Mouse (Mus musculus) limb, embryonic 13.5 days (tissue): Measurements from ENCODE around the gene Aif1. TPM values are rescaled to one million over a fixed set of nuclear protein-coding genes. Genes with fewer than 3 reads are reported as not detected.

Source experiments
- ATAC-seq: fragments of 200-750 bp; cut with Nextera tagmentation; 2 replicates; pipeline ENCODE4 v1.8.0; 2017; ENCODE audit warnings: low read depth, moderate number of reproducible peaks, moderate TSS enrichment; ENCODE audit not compliant: low FRiP score
- H3K27ac ChIP-seq: fragments of 300-500 bp; sonication (generic); 2 replicates; pipeline ENCODE4 v1.5.1; 2015; ENCODE audit warnings: inconsistent platforms, mild to moderate bottlenecking, moderate library complexity
- H3K27me3 ChIP-seq: fragments of 300-500 bp; sonication (generic); 2 replicates; pipeline ENCODE4 v1.6.1; 2015; ENCODE audit warnings: mild to moderate bottlenecking, inconsistent platforms
- H3K36me3 ChIP-seq: fragments of 300-500 bp; sonication (generic); 2 replicates; pipeline ENCODE4 v1.6.1; 2015; ENCODE audit warnings: inconsistent platforms, mild to moderate bottlenecking, moderate library complexity
- H3K4me1 ChIP-seq: fragments of 300-500 bp; sonication (generic); 2 replicates; pipeline ENCODE4 v1.6.1; 2015; ENCODE audit warnings: inconsistent platforms
- H3K4me2 ChIP-seq: fragments of 300-500 bp; sonication (generic); replicated peaks from 2 replicates; pipeline ENCODE4 v1.6.1; 2015; ENCODE audit warnings: inconsistent platforms, mild to moderate bottlenecking, moderate library complexity
- H3K4me3 ChIP-seq: fragments of 300-500 bp; sonication (generic); 2 replicates; pipeline ENCODE4 v1.5.1; 2015; ENCODE audit warnings: moderate library complexity, mild to moderate bottlenecking, inconsistent platforms
- H3K9ac ChIP-seq: fragments of 300-500 bp; sonication (generic); 2 replicates; pipeline ENCODE4 v1.6.1; 2015; ENCODE audit warnings: mild to moderate bottlenecking, inconsistent platforms
- H3K9me3 ChIP-seq: fragments of 300-500 bp; sonication (generic); 2 replicates; pipeline ENCODE4 v1.6.1; 2016; ENCODE audit warnings: inconsistent platforms
- WGBS: fragments of 180-500 bp; shearing (Covaris S2); methylation state at CpG from one replicate; pipeline ENCODE4 v1.1.7; 2015; 5-methylcytosine and 5-hydroxymethylcytosine counted together
- polyA plus RNA-seq: library from polyadenylated mRNA; unstranded; fragments of >200 nt; fragmentation: Nextera tagmentation; extraction: Ambion mirVana; gene quantifications from 2 replicates; pipeline ENCODE4 v1.2.1, GENCODE M21; 2015

Aif1 gene
- polyA plus RNA-seq, 1 experiment from 2014 or later = 9.0 TPM

DNA sequence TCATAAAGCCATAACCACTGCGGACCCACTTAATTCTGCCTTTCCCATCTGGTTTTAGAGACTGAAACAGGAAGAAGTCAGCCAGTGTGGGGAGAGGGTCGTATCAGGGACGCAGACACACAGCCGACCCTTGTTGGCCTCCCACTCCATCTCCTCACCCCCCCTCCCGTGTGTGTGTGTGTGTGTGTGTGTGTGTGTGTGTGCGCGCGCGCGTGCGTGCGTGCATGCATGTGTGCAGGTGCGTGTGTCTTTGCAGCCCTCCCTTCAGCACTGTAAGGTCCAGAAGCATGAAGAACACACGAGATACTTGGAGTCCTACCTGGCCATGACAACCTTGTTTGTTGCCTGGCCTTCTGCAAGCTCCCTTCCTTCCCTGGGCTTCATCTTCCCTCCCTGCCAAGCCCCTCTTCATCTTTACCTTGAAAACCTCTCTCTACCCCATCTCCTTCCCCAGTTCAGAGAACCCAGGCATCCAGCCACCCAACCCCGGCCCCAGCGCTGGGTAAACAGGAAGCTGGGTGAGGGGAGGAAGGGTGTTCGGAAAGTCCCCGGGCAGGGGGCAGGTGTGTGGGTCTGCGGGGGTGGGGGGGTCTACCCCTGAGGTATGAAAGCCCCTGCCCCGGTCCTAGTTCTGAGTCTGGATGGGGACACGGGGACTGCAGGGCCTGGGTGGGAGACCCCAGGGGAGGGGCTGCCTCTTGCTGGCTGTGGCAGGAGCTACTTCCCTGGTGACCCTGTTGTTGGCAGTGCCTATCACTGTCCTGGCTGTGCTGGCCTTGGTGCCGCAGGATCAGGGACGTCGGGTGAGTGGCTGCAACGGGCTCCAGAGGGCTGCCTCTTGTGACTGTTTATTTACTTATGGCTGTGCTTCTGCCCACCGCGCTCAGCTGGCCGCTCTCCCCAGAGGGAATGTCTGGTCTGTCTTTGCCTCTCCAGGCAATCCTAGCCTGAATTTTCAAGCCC lies 18.3 kb upstream of the Aif1 start, which contains the start of gene Ltb:
Gene Ltb (plus strand): TSS at position 559 of the 963 bp plus-strand sequence.
- H3K9me3 ChIP-seq = no peaks in the 10 kb centered on the region
- H3K36me3 ChIP-seq = no peaks in the 10 kb centered on the region
- 50% methylated on average over 24 of the region's 28 CpGs for WGBS
- no peak within 1 kb of the TSS for H3K27ac ChIP-seq
- H3K4me3 ChIP-seq = peak within 1 kb of the TSS; percentile 47
- H3K4me2 ChIP-seq = peak within 1 kb of the TSS; percentile 79
- peaks cover 55% of the 10 kb centered on the region for H3K27me3 ChIP-seq
- ATAC-seq = no peak
- peak within 1 kb of the TSS; percentile 43; the same call in 1 of the 2 replicates for H3K9ac ChIP-seq
- H3K4me1 ChIP-seq = peaks cover 15% of the 10 kb centered on the region

DNA sequence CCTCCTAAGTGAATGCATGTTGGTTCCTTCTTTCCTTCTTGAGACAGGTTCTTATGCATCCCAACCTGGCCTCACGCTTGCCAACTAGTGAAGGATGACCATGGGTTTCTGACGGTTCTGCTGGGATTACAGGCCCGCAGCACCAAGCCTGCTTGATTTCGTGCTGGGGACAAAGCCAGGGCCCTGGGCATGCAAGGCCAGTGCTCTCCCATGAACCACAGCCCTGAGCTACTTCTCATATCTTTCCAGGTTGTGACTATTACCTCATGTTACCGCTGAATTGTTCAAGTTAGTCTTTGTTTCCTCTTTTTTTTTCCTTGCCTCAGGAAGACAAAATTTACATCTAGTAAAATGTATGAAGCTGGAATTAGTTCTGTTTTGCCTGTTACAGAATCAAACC lies 17.1 kb upstream of the Aif1 start:
- Histone ChIP-seq H3K27me3 (peaks cover 44% of the 10 kb centered on the region), H3K9me3 (no peaks in the 10 kb centered on the region), H3K4me2 (no peak overlapping the region), H3K27ac (no peak overlapping the region), H3K36me3 (no peaks in the 10 kb centered on the region), H3K9ac (no peak overlapping the region), H3K4me3 (no peak overlapping the region), H3K4me1 (peaks cover 15% of the 10 kb centered on the region)
- 84% methylated on average over 5 of the region's 5 CpGs for WGBS
- ATAC-seq = no peak

DNA sequence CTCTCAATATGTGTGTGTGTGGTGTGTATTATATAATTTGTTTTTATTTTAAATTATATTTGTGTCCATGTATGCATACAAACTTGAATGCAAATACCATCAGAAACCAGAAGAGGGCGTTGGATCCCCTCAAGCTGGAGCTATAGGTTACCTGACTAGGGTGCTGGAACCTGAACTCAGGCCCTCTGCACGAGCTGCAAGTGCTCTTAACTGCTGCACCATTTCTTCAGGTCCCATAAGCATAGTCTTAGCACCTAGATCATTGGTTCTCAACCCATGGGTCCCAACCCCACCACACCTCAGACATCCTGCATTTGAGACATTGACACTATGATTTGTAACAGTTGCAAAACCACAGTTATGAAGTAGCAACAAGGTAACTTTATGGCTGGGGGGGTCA lies 15.9 kb upstream of the Aif1 start:
- Histone ChIP-seq H3K4me3 (no peak overlapping the region), H3K27ac (no peak overlapping the region), H3K4me1 (peaks cover 16% of the 10 kb centered on the region), H3K36me3 (no peaks in the 10 kb centered on the region), H3K9me3 (no peaks in the 10 kb centered on the region), H3K9ac (no peak overlapping the region), H3K4me2 (no peak overlapping the region), H3K27me3 (peaks cover 35% of the 10 kb centered on the region)
- ATAC-seq = no peak
- 58% methylated on average over 2 of the region's 2 CpGs for WGBS

DNA sequence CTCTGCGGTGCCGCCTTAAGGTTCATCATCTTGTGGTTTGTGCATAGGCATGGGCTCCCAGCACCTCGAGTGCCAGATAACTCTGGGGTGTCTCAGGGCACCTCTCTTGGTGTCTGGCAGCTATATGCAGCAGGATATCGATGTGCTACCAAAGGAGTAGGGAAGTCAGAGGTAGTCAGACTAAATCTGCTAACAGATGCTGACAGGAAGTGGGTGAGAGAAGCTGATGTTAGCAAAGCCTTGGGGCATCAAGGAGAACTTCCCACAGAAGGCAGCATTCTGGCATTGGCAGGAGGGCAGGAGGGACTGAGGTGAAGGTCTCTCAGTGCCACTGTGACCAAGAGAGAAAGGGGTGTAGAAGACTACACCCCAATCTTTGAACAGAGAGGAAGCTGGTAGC lies 14.2 kb upstream of the Aif1 start:
- Histone ChIP-seq H3K27me3 (peaks cover 19% of the 10 kb centered on the region), H3K27ac (no peak overlapping the region), H3K9ac (no peak overlapping the region), H3K4me2 (no peak overlapping the region), H3K4me1 (peaks cover 13% of the 10 kb centered on the region), H3K36me3 (no peaks in the 10 kb centered on the region), H3K4me3 (no peak overlapping the region), H3K9me3 (no peaks in the 10 kb centered on the region)
- 72% methylated on average over 4 of the region's 4 CpGs for WGBS
- no peak for ATAC-seq

DNA sequence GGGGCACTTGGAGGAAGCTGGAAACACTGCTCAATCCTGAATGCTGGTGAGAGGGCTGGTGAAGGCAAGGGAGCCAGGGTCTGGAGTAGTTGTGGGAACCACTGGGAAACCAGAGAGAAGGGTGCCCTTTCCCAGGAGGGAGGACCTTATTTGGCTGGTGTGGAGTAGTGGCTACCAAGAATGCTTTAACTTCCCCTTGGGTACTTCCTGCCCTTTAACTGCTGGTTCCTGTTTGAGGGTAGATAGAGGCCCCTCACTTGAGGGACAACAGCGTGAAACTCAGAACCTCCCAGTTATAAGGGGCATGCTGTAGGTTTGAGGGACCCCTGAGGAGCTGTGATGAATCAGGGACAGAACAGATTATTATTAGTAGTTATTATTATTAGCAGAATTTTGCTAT lies 13.3 kb upstream of the Aif1 start:
- H3K9ac ChIP-seq = no peak overlapping the region
- no peak for ATAC-seq
- WGBS = 62% methylated on average over 1 of the region's 1 CpGs
- peaks cover 10% of the 10 kb centered on the region for H3K4me1 ChIP-seq
- H3K27me3 ChIP-seq = peaks cover 10% of the 10 kb centered on the region
- H3K4me2 ChIP-seq = no peak overlapping the region
- no peak overlapping the region for H3K4me3 ChIP-seq
- H3K36me3 ChIP-seq = no peaks in the 10 kb centered on the region
- H3K27ac ChIP-seq = no peak overlapping the region
- no peaks in the 10 kb centered on the region for H3K9me3 ChIP-seq

DNA sequence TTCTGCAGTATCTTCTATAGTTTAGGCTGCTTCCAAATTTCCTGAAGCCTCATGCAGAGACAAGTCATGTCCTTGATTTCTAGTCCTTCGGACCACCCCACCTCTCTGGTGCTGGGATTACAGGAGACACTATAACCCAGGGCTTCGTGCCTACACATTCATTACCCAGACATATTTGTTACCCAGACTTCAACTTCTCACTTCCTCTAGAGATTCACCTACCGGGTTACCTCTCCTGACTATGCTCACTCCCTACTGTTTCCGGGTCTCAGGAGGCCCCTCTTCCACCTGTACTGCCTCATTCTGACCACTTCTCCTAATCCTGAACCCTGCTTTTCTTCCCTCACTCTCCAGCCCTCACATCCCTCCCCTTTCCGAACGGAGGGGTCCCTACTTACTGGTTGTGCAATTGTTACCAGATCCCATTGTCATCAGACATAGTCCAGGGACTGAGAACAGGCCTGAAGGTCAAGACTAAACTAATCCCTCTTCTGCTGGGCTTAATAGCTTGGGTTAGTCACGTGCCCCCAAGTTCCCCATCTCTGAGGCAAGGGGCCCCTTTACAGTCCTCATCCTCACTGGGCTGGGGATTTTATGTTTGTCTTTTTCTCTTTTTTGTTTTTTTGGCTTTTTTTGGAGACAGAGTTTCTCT lies 12.2 kb upstream of the Aif1 start, which contains the start of gene Lst1:
Gene Lst1 (minus strand): TSS at position 481 of the 652 bp plus-strand sequence.
- WGBS = 72% methylated on average over 7 of the region's 7 CpGs
- no peaks in the 10 kb centered on the region for H3K9me3 ChIP-seq
- no peak for ATAC-seq
- no peaks in the 10 kb centered on the region for H3K27me3 ChIP-seq
- H3K9ac ChIP-seq = no peak within 1 kb of the TSS
- no peak within 1 kb of the TSS for H3K4me2 ChIP-seq
- H3K4me1 ChIP-seq = peaks cover 10% of the 10 kb centered on the region
- no peaks in the 10 kb centered on the region for H3K36me3 ChIP-seq
- peak within 1 kb of the TSS; percentile 22; the same call in 1 of the 2 replicates for H3K27ac ChIP-seq
- H3K4me3 ChIP-seq = no peak within 1 kb of the TSS

DNA sequence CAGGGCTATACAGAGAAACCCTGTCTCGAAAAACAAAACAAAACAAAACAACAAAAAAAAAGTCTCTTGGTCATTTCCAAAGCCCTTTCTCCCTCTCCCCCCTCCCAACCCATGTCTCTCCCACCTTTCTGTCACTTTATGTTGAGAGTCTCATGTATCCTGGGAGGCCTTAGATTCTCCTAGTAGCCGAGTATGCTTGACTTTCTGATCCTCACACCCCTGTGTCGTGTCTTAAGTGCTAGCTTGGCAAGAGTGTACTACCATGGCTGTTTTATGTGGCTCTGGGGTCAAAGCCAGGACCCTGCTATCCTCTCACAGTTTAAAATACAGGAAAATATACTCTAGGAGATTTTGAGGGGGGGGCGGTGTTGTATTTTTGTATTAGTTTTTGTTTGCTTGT lies 11.5 kb upstream of the Aif1 start:
- Histone ChIP-seq H3K27ac (no peak overlapping the region; the same call in 1 of the 2 replicates), H3K4me1 (peaks cover 10% of the 10 kb centered on the region), H3K4me2 (no peak overlapping the region), H3K9me3 (no peaks in the 10 kb centered on the region), H3K9ac (no peak overlapping the region), H3K36me3 (no peaks in the 10 kb centered on the region), H3K27me3 (no peaks in the 10 kb centered on the region), H3K4me3 (no peak overlapping the region)
- 66% methylated on average over 4 of the region's 4 CpGs for WGBS
- no peak for ATAC-seq

DNA sequence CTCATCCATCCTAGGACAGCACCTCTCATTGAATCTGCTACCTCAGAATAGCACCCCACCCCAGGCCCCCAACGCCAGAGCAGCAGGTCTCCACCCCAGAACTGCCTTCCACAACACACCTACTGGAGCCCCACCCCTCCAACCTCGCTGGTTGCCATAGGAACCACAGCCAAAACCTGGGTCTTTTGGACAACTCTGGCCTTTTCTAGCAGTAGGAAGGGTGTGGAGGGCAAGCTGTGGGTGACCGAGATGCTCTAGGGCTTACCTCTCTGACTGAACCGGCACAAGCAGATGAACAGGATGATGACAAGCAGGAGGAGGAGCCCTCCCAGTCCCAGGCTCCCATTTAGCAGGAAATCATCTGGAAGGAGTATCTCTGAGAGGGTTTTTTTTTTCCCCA lies 10.8 kb upstream of the Aif1 start:
- H3K4me1 ChIP-seq = peaks cover 10% of the 10 kb centered on the region
- peak overlapping the region; percentile 64 for H3K4me2 ChIP-seq
- peak; percentile 76 for ATAC-seq
- no peaks in the 10 kb centered on the region for H3K27me3 ChIP-seq
- peak overlapping the region; percentile 46 for H3K4me3 ChIP-seq
- peak overlapping the region; percentile 86 for H3K27ac ChIP-seq
- no peaks in the 10 kb centered on the region for H3K9me3 ChIP-seq
- WGBS = 3% methylated on average over 4 of the region's 4 CpGs
- no peaks in the 10 kb centered on the region for H3K36me3 ChIP-seq
- H3K9ac ChIP-seq = 0 out of 2 replicates have a peak overlapping the region, but pooled peaks have one; percentile 51

DNA sequence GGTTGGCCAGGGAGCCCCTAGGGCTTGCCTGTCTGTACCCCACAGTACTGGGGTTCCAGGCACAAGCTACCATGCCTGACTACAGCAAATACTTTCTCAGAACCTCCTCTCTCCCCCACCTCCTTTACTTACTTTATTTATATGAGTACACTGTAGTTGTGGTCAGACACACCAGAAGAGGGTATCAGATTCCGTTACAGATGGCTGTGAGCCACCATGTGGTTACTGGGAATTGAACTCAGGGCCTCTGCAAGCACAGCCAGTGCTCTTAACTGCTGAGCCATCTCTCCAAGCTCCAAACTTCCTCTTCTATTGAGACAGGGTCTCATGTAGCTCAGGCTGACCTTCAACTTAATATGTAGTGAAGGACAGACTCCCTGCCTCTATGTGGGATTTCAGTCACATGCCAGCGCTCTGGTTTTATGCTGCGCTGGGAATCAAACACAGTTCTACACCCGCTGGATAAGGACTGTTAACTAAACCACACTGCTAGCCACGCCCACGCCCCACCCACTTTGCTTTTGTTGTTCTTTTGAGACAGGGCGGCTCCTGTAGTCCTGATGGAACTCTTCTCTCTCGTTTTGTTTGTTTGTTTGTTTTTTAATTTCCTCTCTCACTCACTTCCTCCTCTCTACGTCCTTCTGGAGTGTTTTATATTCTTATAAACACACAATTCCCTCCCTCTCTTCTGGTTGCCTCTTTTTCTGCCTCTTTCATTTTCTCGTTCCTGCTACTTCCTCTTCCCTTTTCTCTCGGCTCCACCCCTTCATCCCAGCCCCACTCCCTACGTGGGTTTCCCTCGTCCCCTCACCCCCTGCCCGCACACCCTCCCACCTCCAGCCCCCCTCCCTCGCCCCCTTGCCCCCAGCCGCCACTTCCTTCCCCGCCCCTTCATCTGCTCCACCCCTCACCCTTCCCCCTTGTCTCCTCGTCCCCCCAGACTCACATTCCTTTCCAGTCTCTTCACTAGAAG lies 10.1 kb upstream of the Aif1 start:
- no peaks in the 10 kb centered on the region for H3K36me3 ChIP-seq
- H3K4me2 ChIP-seq = peak overlapping the region; percentile 64
- H3K27ac ChIP-seq = peak overlapping the region; percentile 86
- H3K9ac ChIP-seq = peak overlapping the region; percentile 51
- peak overlapping the region; percentile 46 for H3K4me3 ChIP-seq
- peaks cover 10% of the 10 kb centered on the region for H3K4me1 ChIP-seq
- no peaks in the 10 kb centered on the region for H3K27me3 ChIP-seq
- ATAC-seq = peak; percentile 79
- 3% methylated on average over 18 of the region's 18 CpGs for WGBS
- H3K9me3 ChIP-seq = no peaks in the 10 kb centered on the region

DNA sequence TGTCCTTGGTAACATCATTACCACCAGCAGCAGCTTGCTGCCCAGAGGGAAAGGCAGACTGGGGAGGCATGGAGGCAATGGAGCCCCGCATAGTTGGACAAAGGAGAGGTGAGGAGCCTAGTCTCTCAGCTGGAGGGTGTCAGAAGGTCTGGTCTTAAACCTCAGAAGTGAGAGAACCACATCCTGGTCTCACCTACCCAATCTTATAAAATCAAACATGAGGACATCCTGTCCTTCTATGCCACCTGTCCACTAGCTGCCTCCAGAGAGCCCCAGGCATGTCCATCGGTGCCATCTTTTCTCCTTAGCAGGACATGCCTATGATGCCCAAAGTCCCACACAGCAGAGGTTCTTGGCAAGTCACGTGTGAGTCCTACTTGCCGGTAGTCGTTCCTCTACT lies 4.2 kb upstream of the Aif1 start:
- Histone ChIP-seq H3K9ac (0 out of 2 replicates have a peak overlapping the region, but pooled peaks have one; percentile 13), H3K27me3 (no peaks in the 10 kb centered on the region), H3K36me3 (no peaks in the 10 kb centered on the region), H3K9me3 (no peaks in the 10 kb centered on the region), H3K27ac (no peak overlapping the region), H3K4me1 (no peaks in the 10 kb centered on the region), H3K4me3 (no peak overlapping the region), H3K4me2 (no peak overlapping the region)
- ATAC-seq = no peak
- 84% methylated on average over 5 of the region's 5 CpGs for WGBS

DNA sequence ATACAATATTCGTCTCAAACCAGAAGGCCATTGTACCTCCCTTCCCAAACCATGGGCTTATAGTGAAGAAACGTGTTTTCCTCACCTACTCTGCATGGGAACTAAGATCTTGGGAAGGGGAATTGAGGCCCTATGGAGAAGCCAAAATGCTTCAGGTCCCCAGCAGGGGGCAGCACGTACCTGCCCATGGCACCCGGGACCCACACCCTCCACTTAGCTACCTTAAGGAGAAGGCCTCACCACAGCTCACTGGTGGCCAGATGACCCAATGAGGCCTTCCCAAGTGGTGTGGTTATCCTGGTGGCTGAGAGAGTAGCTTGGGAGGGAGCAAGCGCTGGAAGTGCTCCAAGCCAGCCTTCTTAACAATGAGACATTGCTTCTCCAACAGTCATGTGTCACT lies 2.7 kb upstream of the Aif1 start:
- peaks cover 11% of the 10 kb centered on the region for H3K4me1 ChIP-seq
- H3K4me3 ChIP-seq = no peak overlapping the region
- H3K36me3 ChIP-seq = no peaks in the 10 kb centered on the region
- no peak overlapping the region for H3K9ac ChIP-seq
- H3K27ac ChIP-seq = no peak overlapping the region
- H3K27me3 ChIP-seq = no peaks in the 10 kb centered on the region
- peak; percentile 77 for ATAC-seq
- 16% methylated on average over 5 of the region's 5 CpGs for WGBS
- no peaks in the 10 kb centered on the region for H3K9me3 ChIP-seq
- no peak overlapping the region for H3K4me2 ChIP-seq
